Comparison of ENCODE assay signal across 9 mouse cellular contexts in the genomic region with DNA sequence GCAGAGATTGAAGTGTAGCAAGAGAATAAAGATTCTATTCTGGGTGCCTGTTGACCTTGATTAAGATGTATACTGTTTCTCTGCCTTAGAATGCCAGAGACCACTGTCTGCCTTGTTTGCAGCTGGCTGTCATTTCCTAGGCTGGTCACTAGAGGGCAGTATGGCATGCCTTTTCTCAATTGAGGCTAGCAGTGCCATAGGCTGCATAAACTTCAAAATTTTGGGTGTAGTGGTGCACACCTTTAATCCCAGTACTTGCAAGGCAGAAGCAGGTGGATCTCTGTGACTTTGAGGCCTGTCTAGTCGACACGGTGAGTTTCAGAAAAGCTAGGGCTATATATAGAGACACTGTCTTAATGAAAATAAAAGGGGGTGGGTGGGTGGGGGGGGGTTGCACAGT. TPM values are rescaled to one million over a fixed set of nuclear protein-coding genes. Genes with fewer than 3 reads are reported as not detected.
DNase-seq lines count a peak whose midpoint lies in the region; ATAC-seq and TF ChIP-seq lines count a peak whose summit lies in the region.
"Had no signal": no experiment of that assay in that cellular context is flagged by ENCODE, and none has a peak within 500 bp of the region (broad histone marks: within the 10 kb centered on the region; RNA-seq: fewer than 3 reads in every experiment).

No protein-coding gene starts in this region.

- peak; percentile 89; the same call in 1 of the 2 replicates for TF ChIP-seq CTCF in brain, embryonic 14.5 days (IDR thresholded peaks at IDR 0.05; ENCODE audit: borderline replicate concordance, extremely low read depth, insufficient read depth, insufficient read length)

- ATAC-seq in forebrain, embryonic 14.5 days: peak; percentile 58
- peak; percentile 86 for ATAC-seq in megakaryocyte progenitor cell, adult 5-6 weeks (replicated peaks; ENCODE audit: poor library complexity)

- DNase-seq in heart, adult 18-20 months: peak; percentile 14 to 61
- no peak for DNase-seq in heart, postnatal 25 days (ENCODE audit: low spot score)
- peak; percentile 76 for DNase-seq in CD4-positive, CD25-positive, alpha-beta regulatory T cell, adult 2 months (ENCODE audit: low read depth, low spot score)
- peak; percentile 78 for DNase-seq in brain, embryonic 14.5 days (ENCODE audit: low read depth)
- DNase-seq in forebrain, embryonic 14.5 days (ENCODE audit: low spot score): peak; percentile 80
- DNase-seq in layer of hippocampus, adult 9-11 months: peak; percentile 34
- DNase-seq in splenic B cell, adult 2 months (ENCODE audit: low read depth, low spot score): peak; percentile 70

- no peaks in the 10 kb centered on the region for H3K9me3 ChIP-seq in forebrain, embryonic 14.5 days (replicated peaks; ENCODE audit: control insufficient read depth, low read length)
- H3K9me3 ChIP-seq: limb, embryonic 15.5 days had no signal

- no peak overlapping the region for H3K9ac ChIP-seq in forebrain, embryonic 14.5 days (ENCODE audit: low read length)
- H3K9ac ChIP-seq: limb, embryonic 15.5 days had no signal

- no peaks in the 10 kb centered on the region for H3K4me1 ChIP-seq in forebrain, embryonic 14.5 days (ENCODE audit: control insufficient read depth, insufficient read depth, low read length)
- H3K4me1 ChIP-seq: limb, embryonic 15.5 days had no signal

- H3K27ac ChIP-seq in forebrain, embryonic 14.5 days (ENCODE audit: low read depth, low read length): no peak overlapping the region
- H3K27ac ChIP-seq: limb, embryonic 15.5 days had no signal

- H3K4me2 ChIP-seq in forebrain, embryonic 14.5 days (ENCODE audit: low read length): no peak overlapping the region
- H3K4me2 ChIP-seq: limb, embryonic 15.5 days had no signal

- H3K36me3 ChIP-seq in forebrain, embryonic 14.5 days (ENCODE audit: control insufficient read depth, insufficient read depth, low read length): peaks cover 23% of the 10 kb centered on the region
- H3K36me3 ChIP-seq in splenic B cell, adult 2 months (ENCODE audit: control insufficient read depth, insufficient read depth, low read length, poor library complexity, severe bottlenecking): peaks cover 5% of the 10 kb centered on the region

- intact Hi-C loops in heart, postnatal 25 days (cut with DNase I): loop anchor here (1.0 kb wide), 1 partner anchor 12 kb away; no protein-coding TSS in a partner anchor

- no peak for TF ChIP-seq POLR2A in brain, embryonic 14.5 days (IDR thresholded peaks at IDR 0.05; ENCODE audit: borderline replicate concordance, extremely low read depth, insufficient read depth, insufficient read length, poor library complexity, severe bottlenecking)

- no peaks in the 10 kb centered on the region for H3K27me3 ChIP-seq in forebrain, embryonic 14.5 days (replicated peaks; ENCODE audit: control insufficient read depth, insufficient read depth, low read length)
- no peaks in the 10 kb centered on the region for H3K27me3 ChIP-seq in splenic B cell, adult 2 months (ENCODE audit: control insufficient read depth, insufficient read depth, low read length, poor library complexity, severe bottlenecking)

- no peak overlapping the region for H3K4me3 ChIP-seq in forebrain, embryonic 14.5 days (ENCODE audit: low read depth, low read length)
- H3K4me3 ChIP-seq: limb, embryonic 15.5 days had no signal

- WGBS in forebrain, embryonic 14.5 days: 15% methylated on average over 2 of the region's 2 CpGs

RNA-seq across cellular contexts. Expression of gene 4931429L15Rik, which starts 17.6 kb away (rescaled TPM):
- total RNA-seq in heart, adult 18-20 months (2021): not detected
- total RNA-seq in heart, postnatal 25 days (2021): not detected
- not detected in 2 replicates for polyA plus RNA-seq in brain, embryonic 14.5 days (2012; rRNA removed)
- polyA plus RNA-seq in forebrain, embryonic 14.5 days (2014; fragmentation: Nextera tagmentation; extraction: Ambion mirVana): not detected in 2 replicates
- total RNA-seq in megakaryocyte progenitor cell, adult 5-6 weeks (2015): not detected in 2 replicates
- total RNA-seq in megakaryocyte progenitor cell, adult 5-6 weeks (2017): not detected in 2 replicates
- polyA plus RNA-seq: limb, embryonic 15.5 days had no signal

RNA-seq across cellular contexts. Expression of gene Bud13, which starts 19.3 kb away (rescaled TPM):
- total RNA-seq in heart, adult 18-20 months (2021): 1 to 10 TPM; 6.5 to 7.9 TPM
- 1 to 10 TPM; 5.8 to 7.9 TPM for total RNA-seq in heart, postnatal 25 days (2021)
- polyA plus RNA-seq in brain, embryonic 14.5 days (2012; rRNA removed): 15.8 and 17.8 TPM in 2 replicates
- 14.9 and 18.7 TPM in 2 replicates for polyA plus RNA-seq in forebrain, embryonic 14.5 days (2014; fragmentation: Nextera tagmentation; extraction: Ambion mirVana)
- total RNA-seq in megakaryocyte progenitor cell, adult 5-6 weeks (2015): 12.5 and 13.3 TPM in 2 replicates
- 17.6 and 23.4 TPM in 2 replicates for total RNA-seq in megakaryocyte progenitor cell, adult 5-6 weeks (2017)

RNA-seq across cellular contexts. Expression of gene Zpr1, which starts 29.3 kb away (rescaled TPM):
- 10 to 100 TPM; 24.2 to 25.8 TPM for total RNA-seq in heart, adult 18-20 months (2021)
- 10 to 100 TPM; 18.5 to 19.4 TPM for total RNA-seq in heart, postnatal 25 days (2021)
- polyA plus RNA-seq in brain, embryonic 14.5 days (2012; rRNA removed): 37.3 and 39.1 TPM in 2 replicates
- 68.8 and 70.1 TPM in 2 replicates for polyA plus RNA-seq in forebrain, embryonic 14.5 days (2014; fragmentation: Nextera tagmentation; extraction: Ambion mirVana)
- total RNA-seq in megakaryocyte progenitor cell, adult 5-6 weeks (2015): 37.9 and 39.9 TPM in 2 replicates
- 35.1 and 39.7 TPM in 2 replicates for total RNA-seq in megakaryocyte progenitor cell, adult 5-6 weeks (2017)

RNA-seq across cellular contexts. Expression of gene Apoa5, which starts 33.7 kb away (rescaled TPM):
- not detected for total RNA-seq in heart, adult 18-20 months (2021)
- not detected for total RNA-seq in heart, postnatal 25 days (2021)
- polyA plus RNA-seq in brain, embryonic 14.5 days (2012; rRNA removed): not detected in 2 replicates
- not detected in 2 replicates for polyA plus RNA-seq in forebrain, embryonic 14.5 days (2014; fragmentation: Nextera tagmentation; extraction: Ambion mirVana)
- not detected in 2 replicates for total RNA-seq in megakaryocyte progenitor cell, adult 5-6 weeks (2015)
- not detected in 2 replicates for total RNA-seq in megakaryocyte progenitor cell, adult 5-6 weeks (2017)
- polyA plus RNA-seq: limb, embryonic 15.5 days had no signal
